Mouse (Mus musculus): ENCODE results near the gene Atg9b. TPM values are rescaled to one million over a fixed set of nuclear protein-coding genes. Genes with fewer than 3 reads are reported as not detected.

The Atg9b gene
- polyA plus RNA-seq (2017; shearing (Covaris generic)): 1 to 10 TPM in 1 of 2 experiments, under 1 TPM in 1; 1.00 to 1.1 TPM

GRCm38 (mm10) chr5:24391864-24392263 lies at the start of gene Atg9b:
Gene Atg9b, minus strand, starts transcription at chr5:24392143.

GRCm38 (mm10) chr5:24423129-24424003 lies 31.4 kb upstream of the Atg9b start, which contains the start of the genes Cdk5 and Slc4a2:
Gene Cdk5, minus strand, starts transcription at chr5:24423530.
Gene Slc4a2, plus strand, starts transcription at chr5:24423837.

GRCm38 (mm10) chr5:24413042-24413693 lies 21.2 kb upstream of the Atg9b start, which contains the start of gene Asic3:
Gene Asic3, plus strand, starts transcription at chr5:24413392.

GRCm38 (mm10) chr5:24393392-24393997 lies 1.6 kb upstream of the Atg9b start, which contains the start of gene Abcb8:
Gene Abcb8, plus strand, starts transcription at chr5:24393663.

GRCm38 (mm10) chr5:24364508-24364907 lies 27.4 kb downstream of the Atg9b start, which contains the start of gene Nos3:
Gene Nos3, plus strand, starts transcription at chr5:24364810.

GRCm38 (mm10) chr5:24351278-24351677 lies 40.7 kb downstream of the Atg9b start, which contains the start of gene Kcnh2:
Gene Kcnh2, minus strand, starts transcription at chr5:24351604.

Other genes with a start within 250 kb of the Atg9b start
- gene Nupl2, start 227.2 kb downstream of the Atg9b start, polyA plus RNA-seq (2017; shearing (Covaris generic)): 10 to 100 TPM; 10.1 to 13.6 TPM
- gene Kcnh2, start 40.5 kb downstream of the Atg9b start, polyA plus RNA-seq (2017; shearing (Covaris generic)): 1 to 10 TPM; 2.1 to 3.2 TPM
- under 1 TPM; 0.14 to 0.27 TPM for gene Nos3, start 27.3 kb downstream of the Atg9b start, polyA plus RNA-seq (2017; shearing (Covaris generic))
- 10 to 100 TPM; 21.5 to 24.9 TPM for gene Abcb8, start 1.5 kb upstream of the Atg9b start, polyA plus RNA-seq (2017; shearing (Covaris generic))
- gene Asic3, start 21.2 kb upstream of the Atg9b start, polyA plus RNA-seq (2017; shearing (Covaris generic)): not detected
- gene Cdk5, start 31.4 kb upstream of the Atg9b start, polyA plus RNA-seq (2017; shearing (Covaris generic)): 100 to 1,000 TPM in 1 of 2 experiments, 10 to 100 TPM in 1; 83.9 to 101 TPM
- 10 to 100 TPM; 22.6 to 29.7 TPM for gene Slc4a2, start 31.7 kb upstream of the Atg9b start, polyA plus RNA-seq (2017; shearing (Covaris generic))
- gene Fastk, start 53.1 kb upstream of the Atg9b start, polyA plus RNA-seq (2017; shearing (Covaris generic)): 100 to 1,000 TPM; 103 to 108 TPM
- 10 to 100 TPM; 56.9 to 63.6 TPM for gene Tmub1, start 55.7 kb upstream of the Atg9b start, polyA plus RNA-seq (2017; shearing (Covaris generic))
- 10 to 100 TPM; 39.7 to 47.0 TPM for gene Agap3, start 60.0 kb upstream of the Atg9b start, polyA plus RNA-seq (2017; shearing (Covaris generic))
- gene Gbx1, start 135.1 kb upstream of the Atg9b start, polyA plus RNA-seq (2017; shearing (Covaris generic)): under 1 TPM in 1 of 2 experiments, not detected in 1; 0.05 TPM
- under 1 TPM in 1 of 2 experiments, not detected in 1; 0.07 TPM for gene Asb10, start 148.8 kb upstream of the Atg9b start, polyA plus RNA-seq (2017; shearing (Covaris generic))
- gene 4931409K22Rik, start 164.7 kb upstream of the Atg9b start, polyA plus RNA-seq (2017; shearing (Covaris generic)): not detected
- gene Abcf2, start 185.3 kb upstream of the Atg9b start, polyA plus RNA-seq (2017; shearing (Covaris generic)): 10 to 100 TPM; 62.4 to 65.3 TPM
- gene Chpf2, start 194.6 kb upstream of the Atg9b start, polyA plus RNA-seq (2017; shearing (Covaris generic)): 10 to 100 TPM; 23.6 to 33.5 TPM
- 1 to 10 TPM; 1.0 to 4.9 TPM for gene Smarcd3, start 232.3 kb upstream of the Atg9b start, polyA plus RNA-seq (2017; shearing (Covaris generic))